Mouse (Mus musculus) cerebellum, adult 2 months (tissue): ENCODE data around the gene Wwox. TPM values are rescaled to one million over a fixed set of nuclear protein-coding genes. Genes with fewer than 3 reads are reported as not detected.

Source experiments
- DNase-seq, 2 experiments: peaks; one replicate each; pipeline ENCODE4 v3.0.0; 2021
- H3K27ac ChIP-seq: fragments of 200-500 bp; 2 replicates; pipeline ENCODE4 v1.5.1; 2012; ENCODE audit warnings: low read length, control low read depth, inconsistent platforms; ENCODE audit not compliant: insufficient read depth
- H3K27me3 ChIP-seq: fragments of 200-500 bp; 2 replicates; pipeline ENCODE4 v1.6.1; 2012; ENCODE audit warnings: inconsistent platforms, mild to moderate bottlenecking, low read length, moderate library complexity; ENCODE audit not compliant: control insufficient read depth, insufficient read depth
- H3K4me1 ChIP-seq: fragments of 200-500 bp; 2 replicates; pipeline ENCODE4 v1.6.1; 2011; ENCODE audit warnings: low read length; ENCODE audit not compliant: control insufficient read depth, insufficient read depth
- H3K4me3 ChIP-seq: fragments of 200-500 bp; replicated peaks from 2 replicates; pipeline ENCODE3; 2011; ENCODE audit warnings: mild to moderate bottlenecking, low read depth, low read length, control low read depth; ENCODE audit not compliant: insufficient read depth
- CTCF ChIP-seq: fragments of 200-500 bp; IDR thresholded peaks from 2 replicates; pipeline ENCODE4 v1.5.1; 2011; ENCODE audit warnings: low read depth, mild to moderate bottlenecking, control low read depth, low read length, moderate library complexity, borderline replicate concordance; ENCODE audit not compliant: insufficient read depth
- POLR2A ChIP-seq: fragments of 200-500 bp; IDR thresholded peaks from 2 replicates; pipeline ENCODE4 v1.6.1; 2011; ENCODE audit warnings: low read length, control low read depth, borderline replicate concordance; ENCODE audit not compliant: insufficient read depth
- WGBS: fragments of 180-500 bp; shearing (Covaris S2); methylation state at CpG from one replicate; pipeline ENCODE4 v1.1.7; 2018; 5-methylcytosine and 5-hydroxymethylcytosine counted together
- polyA plus RNA-seq: library from polyadenylated mRNA; depleted of rRNA; stranded (reverse); fragments of >200 nt; gene quantifications from 2 replicates; pipeline ENCODE4 v1.2.3, GENCODE M21; 2012; rRNA removed

The Wwox gene
- polyA plus RNA-seq: 35.2 and 35.3 TPM in 2 replicates

GRCm38 (mm10) chr8:114439334-114440204 lies at the start of gene Wwox:
Gene Wwox, plus strand, starts transcription at chr8:114439655.
- DNase-seq: peak; percentile 99 to 100
- Histone ChIP-seq H3K27ac (peak within 1 kb of the TSS; percentile 88), H3K27me3 (no peaks in the 10 kb centered on the region), H3K4me1 (no peaks in the 10 kb centered on the region), H3K4me3 (peak within 1 kb of the TSS; percentile 92)
- TF ChIP-seq CTCF: peak; percentile 68
- peak; percentile 91 for TF ChIP-seq POLR2A
- under 1% methylated on average over 54 of the region's 54 CpGs for WGBS

DNA sequence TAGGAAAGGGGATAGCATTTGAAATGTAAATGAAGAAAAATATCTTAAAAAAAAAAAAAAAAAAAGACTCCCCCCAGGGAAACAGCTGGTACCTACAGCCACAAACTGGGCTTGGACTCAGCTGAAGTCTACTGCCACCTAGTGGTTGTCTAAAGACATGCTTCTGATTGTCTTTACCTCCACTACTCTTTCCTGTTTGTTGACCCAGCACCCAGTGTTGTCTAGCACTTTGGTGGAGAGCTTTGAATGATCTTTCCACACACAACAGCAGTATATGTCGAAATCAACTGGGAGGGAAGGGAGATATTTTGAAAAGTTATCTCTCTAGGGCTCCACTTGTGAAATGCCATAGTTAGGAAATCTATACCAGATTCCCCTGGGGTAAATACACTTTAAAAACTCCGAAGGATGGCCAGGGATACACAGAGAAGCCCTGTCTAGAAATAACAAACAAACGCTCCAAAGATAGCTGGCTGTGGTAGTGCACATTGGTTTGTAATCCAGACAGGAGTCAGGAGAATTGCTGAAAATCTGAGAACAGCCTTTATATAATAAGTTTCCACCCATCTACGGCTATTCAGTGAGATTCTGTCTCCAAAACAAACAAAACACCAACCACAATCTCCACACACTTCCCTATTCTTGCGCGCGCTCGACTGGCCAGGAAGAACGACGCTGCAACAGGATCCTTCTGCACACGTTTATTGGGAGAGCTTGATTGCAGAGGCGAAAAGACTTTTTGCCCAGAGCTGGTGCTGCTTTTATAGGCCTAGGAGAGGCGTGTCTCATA lies 48.8 kb upstream of the Wwox start:
- H3K4me3 ChIP-seq: no peak overlapping the region
- WGBS: 93% methylated on average over 12 of the region's 13 CpGs
- H3K27me3 ChIP-seq: no peaks in the 10 kb centered on the region
- no peak for DNase-seq
- no peak overlapping the region for H3K27ac ChIP-seq
- no peak for TF ChIP-seq POLR2A
- TF ChIP-seq CTCF: peak; percentile 51; the same call in 1 of the 2 replicates
- H3K4me1 ChIP-seq: no peaks in the 10 kb centered on the region

GRCm38 (mm10) chr8:114398326-114398725 lies 41.1 kb upstream of the Wwox start:
- WGBS: 87% methylated on average over 5 of the region's 5 CpGs
- Histone ChIP-seq H3K4me1 (no peaks in the 10 kb centered on the region), H3K4me3 (no peak overlapping the region)

GRCm38 (mm10) chr8:114399273-114399672 lies 40.2 kb upstream of the Wwox start:
- H3K27me3 ChIP-seq: no peaks in the 10 kb centered on the region
- no peak for TF ChIP-seq CTCF
- TF ChIP-seq POLR2A: no peak
- H3K4me3 ChIP-seq: no peak overlapping the region
- no peaks in the 10 kb centered on the region for H3K4me1 ChIP-seq
- no peak overlapping the region for H3K27ac ChIP-seq
- 92% methylated on average over 5 of the region's 5 CpGs for WGBS
- DNase-seq: no peak

More at GRCm38 (mm10) chr8:114398326-114398725, 41.1 kb upstream of the Wwox start:
- Histone ChIP-seq H3K27me3 (no peaks in the 10 kb centered on the region), H3K27ac (no peak overlapping the region)
- TF ChIP-seq CTCF (no peak), POLR2A (no peak)
- no peak for DNase-seq

DNA sequence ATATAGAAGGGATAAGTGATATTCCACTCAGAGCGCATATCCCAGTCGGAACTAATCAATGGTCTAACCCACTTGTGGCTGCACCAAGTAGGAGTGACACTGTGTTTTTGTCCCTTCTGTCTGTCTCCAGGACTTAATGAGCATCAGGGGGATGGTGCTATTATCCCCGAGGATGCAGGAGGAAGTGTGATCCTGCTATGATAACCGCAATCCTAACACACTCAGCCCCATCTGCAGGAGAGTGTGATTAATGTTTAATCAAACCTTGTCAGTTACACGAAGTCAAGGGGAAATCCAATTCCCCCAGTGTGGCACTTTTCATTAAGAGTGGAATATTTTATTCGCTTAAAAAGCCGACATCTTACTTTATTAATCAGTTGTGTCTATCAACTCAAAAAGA lies 37.8 kb upstream of the Wwox start:
- no peaks in the 10 kb centered on the region for H3K4me1 ChIP-seq
- H3K27ac ChIP-seq: no peak overlapping the region
- no peak overlapping the region for H3K4me3 ChIP-seq
- TF ChIP-seq CTCF (no peak), POLR2A (no peak)
- 75% methylated on average over 7 of the region's 7 CpGs for WGBS
- DNase-seq: no peak
- no peaks in the 10 kb centered on the region for H3K27me3 ChIP-seq

DNA sequence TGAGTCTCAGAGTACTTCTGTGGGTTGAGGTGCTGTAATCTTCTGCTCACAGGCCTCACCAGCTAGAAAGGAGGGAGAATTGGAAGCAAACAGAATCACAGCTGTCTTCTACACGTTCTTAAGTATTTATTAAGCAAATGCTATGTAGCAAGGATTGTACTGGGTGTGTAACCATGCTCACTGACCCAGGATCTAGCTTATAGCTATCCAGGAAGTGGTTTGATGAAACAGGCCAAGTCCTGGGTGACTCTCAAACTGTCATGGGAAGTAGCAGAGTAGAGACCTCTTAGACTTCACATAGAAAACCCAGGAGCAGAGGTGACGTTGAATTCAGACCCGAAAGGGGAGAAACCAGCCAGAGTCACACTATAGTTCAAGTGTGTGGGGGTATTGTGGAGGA lies 28.0 kb upstream of the Wwox start:
- no peak overlapping the region for H3K27ac ChIP-seq
- H3K4me1 ChIP-seq: no peaks in the 10 kb centered on the region
- no peak overlapping the region for H3K4me3 ChIP-seq
- no peaks in the 10 kb centered on the region for H3K27me3 ChIP-seq
- WGBS: 77% methylated on average over 3 of the region's 3 CpGs
- TF ChIP-seq CTCF: no peak
- no peak for TF ChIP-seq POLR2A
- DNase-seq: no peak

GRCm38 (mm10) chr8:114417786-114418185 lies 21.7 kb upstream of the Wwox start, which contains the start of gene Clec3a:
Gene Clec3a, plus strand, starts transcription at chr8:114418086.
- no peak for DNase-seq
- TF ChIP-seq CTCF: no peak
- no peak for TF ChIP-seq POLR2A
- H3K4me1 ChIP-seq: no peaks in the 10 kb centered on the region
- H3K27ac ChIP-seq: no peak within 1 kb of the TSS
- no peaks in the 10 kb centered on the region for H3K27me3 ChIP-seq
- no peak within 1 kb of the TSS for H3K4me3 ChIP-seq
- 54% methylated on average over 8 of the region's 8 CpGs for WGBS

DNA sequence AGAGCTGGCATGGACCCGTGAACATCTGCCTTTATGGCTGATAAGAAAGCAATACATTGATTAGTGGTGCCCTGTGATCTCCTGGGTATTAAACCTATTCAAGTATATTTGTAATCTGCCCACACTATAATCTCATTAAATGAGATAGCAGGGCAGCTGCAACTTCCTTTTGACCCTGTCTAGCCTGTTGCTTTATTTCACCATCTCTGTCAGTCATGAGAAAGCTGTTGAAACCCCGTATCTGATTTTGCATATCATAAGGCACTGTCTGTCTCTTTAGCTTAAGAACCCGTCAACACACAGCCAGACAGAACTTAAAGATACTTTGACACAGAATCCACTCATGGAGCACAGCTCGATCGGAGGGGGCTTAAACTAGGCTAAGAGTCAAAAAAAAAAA lies 21.0 kb upstream of the Wwox start:
- Histone ChIP-seq H3K27me3 (no peaks in the 10 kb centered on the region), H3K4me1 (no peaks in the 10 kb centered on the region), H3K27ac (no peak overlapping the region), H3K4me3 (no peak overlapping the region)
- 89% methylated on average over 5 of the region's 5 CpGs for WGBS
- no peak for TF ChIP-seq CTCF
- DNase-seq: no peak
